Mouse (Mus musculus): ENCODE results near the gene Gps2.
"Not testable (repeated sequence)": the region's sequence is repeated elsewhere in the genome, so short reads cannot be mapped to it uniquely, and the experiment has no call there.

Gps2 gene

GRCm38 (mm10) chr11:69901993-69902392 lies 11.7 kb upstream of the Gps2 start:
- CTCF ChIA-PET = interaction anchor here in 3 of 4 experiments (0.6 to 1.6 kb wide), 8 partner anchors 15 to 50 kb away, joined by 3 to 6 read pairs (median 4); no protein-coding TSS in a partner anchor
- POLR2A ChIA-PET = interaction anchor here (0.8 to 19.9 kb wide), 52 partner anchors 9 to 311 kb away, joined by 3 to 353 read pairs (median 6); partner anchors contain the start of genes Eif5a (in 3 of the 4), Ctdnep1 (in 2 of the 4), Gps2 (in 2 of the 4) and Nlgn2 (in 2 of the 4)

GRCm38 (mm10) chr11:69902972-69903371 lies 10.7 kb upstream of the Gps2 start:
- ChIA-PET CTCF (interaction anchor here in 2 of 4 experiments (0.9 to 1.4 kb wide), 2 partner anchors 26 to 172 kb away, joined by 4 read pairs; no protein-coding TSS in a partner anchor), POLR2A (interaction anchor here in 3 of 4 experiments (0.6 to 19.9 kb wide), 18 partner anchors 8 to 148 kb away, joined by 3 to 353 read pairs (median 6); partner anchors contain the start of genes Eif5a (in 2 of the 3), Gps2 (in 2 of the 3), Ctdnep1 (in 1 of the 3) and Slc2a4 (in 1 of the 3))

- CTCF ChIA-PET = interaction anchor here in 3 of 4 experiments (0.6 to 1.4 kb wide), 3 partner anchors 17 to 215 kb away, joined by 4 to 6 read pairs (median 4); no protein-coding TSS in a partner anchor
These were observed 9.4 kb upstream of the Gps2 start for GRCm38 (mm10) chr11:69904311-69904710.

GRCm38 (mm10) chr11:69908645-69909044 lies 5.0 kb upstream of the Gps2 start:
- CTCF ChIA-PET = no interaction called here
- POLR2A ChIA-PET = interaction anchor here in 3 of 4 experiments (0.7 to 19.9 kb wide), 9 partner anchors 8 to 252 kb away, joined by 3 to 353 read pairs (median 4); partner anchors contain the start of genes 2810408A11Rik (in 1 of the 3), Eif5a (in 1 of the 3), Elp5 (in 1 of the 3) and Gps2 (in 1 of the 3)

More at GRCm38 (mm10) chr11:69904311-69904710, 9.4 kb upstream of the Gps2 start:
- POLR2A ChIA-PET = interaction anchor here in 3 of 4 experiments (1.0 to 19.9 kb wide), 8 partner anchors 11 to 67 kb away, joined by 3 to 353 read pairs (median 6); partner anchors contain the start of genes Eif5a (in 2 of the 3), Gps2 (in 2 of the 3), Nlgn2 (in 1 of the 3) and Tmem256 (in 1 of the 3)

GRCm38 (mm10) chr11:69909174-69909573 lies 4.5 kb upstream of the Gps2 start:
- ChIA-PET CTCF (interaction anchor here in 1 of 4 experiments (0.7 kb wide), 1 partner anchor 14 kb away, joined by 7 read pairs; no protein-coding TSS in a partner anchor), POLR2A (interaction anchor here in 3 of 4 experiments (0.7 to 19.9 kb wide), 9 partner anchors 9 to 253 kb away, joined by 3 to 353 read pairs (median 4); partner anchors contain the start of genes 2810408A11Rik (in 1 of the 3), Eif5a (in 1 of the 3), Elp5 (in 1 of the 3) and Gps2 (in 1 of the 3))

GRCm38 (mm10) chr11:69910177-69910576 lies 3.5 kb upstream of the Gps2 start:
- ChIA-PET CTCF (interaction anchor here in 1 of 4 experiments (0.9 to 1.2 kb wide), 2 partner anchors 10 to 33 kb away, joined by 3 to 6 read pairs; partner anchors contain the start of genes 2810408A11Rik and Neurl4), POLR2A (interaction anchor here in 2 of 4 experiments (0.6 to 19.9 kb wide), 8 partner anchors 9 to 86 kb away, joined by 3 to 353 read pairs (median 5); partner anchors contain the start of genes 2810408A11Rik (in 2 of the 2), Neurl4 (in 2 of the 2), Ctdnep1 (in 1 of the 2) and Eif5a (in 1 of the 2))

- ChIA-PET POLR2A (interaction anchor here (0.6 to 19.9 kb wide), 11 partner anchors 8 to 86 kb away, joined by 3 to 353 read pairs (median 4); partner anchors contain the start of genes 2810408A11Rik (in 3 of the 4), Neurl4 (in 3 of the 4), Eif5a (in 2 of the 4) and Acap1 (in 1 of the 4)), CTCF (interaction anchor here in 2 of 4 experiments (0.5 to 1.2 kb wide), 3 partner anchors 11 to 34 kb away, joined by 3 to 6 read pairs (median 4); partner anchors contain the start of genes 2810408A11Rik (in 1 of the 2) and Neurl4 (in 1 of the 2))
These were observed 2.7 kb upstream of the Gps2 start for GRCm38 (mm10) chr11:69910781-69911560.

- ChIA-PET POLR2A (interaction anchor here (0.6 to 19.9 kb wide), 8 partner anchors 8 to 92 kb away, joined by 3 to 353 read pairs (median 6); partner anchors contain the start of genes 2810408A11Rik (in 3 of the 4), Neurl4 (in 3 of the 4), Eif5a (in 2 of the 4) and Gps2 (in 1 of the 4)), CTCF (interaction anchor here in 1 of 4 experiments (0.5 to 0.6 kb wide), 2 partner anchors 28 to 39 kb away, joined by 4 to 8 read pairs; no protein-coding TSS in a partner anchor)
These were observed 2.0 kb upstream of the Gps2 start for GRCm38 (mm10) chr11:69911701-69912100.

GRCm38 (mm10) chr11:69912716-69913530 lies 765 bp upstream of the Gps2 start:
- POLR2A ChIA-PET = interaction anchor here in 2 of 4 experiments (0.7 to 19.9 kb wide), 17 partner anchors 6 to 366 kb away, joined by 3 to 353 read pairs (median 4); partner anchors contain the start of genes 2810408A11Rik (in 2 of the 2), Eif5a (in 2 of the 2), Neurl4 (in 2 of the 2) and Slc2a4 (in 2 of the 2)
- CTCF ChIA-PET = interaction anchor here in 1 of 4 experiments (0.6 kb wide), 1 partner anchor 88 kb away, joined by 3 read pairs; the partner anchor contains the start of gene Dvl2

GRCm38 (mm10) chr11:69914372-69914764 lies 680 bp downstream of the Gps2 start:
- CTCF ChIA-PET = interaction anchor here in 2 of 4 experiments (0.5 to 1.5 kb wide), 3 partner anchors 20 to 366 kb away, joined by 3 to 6 read pairs (median 3); partner anchors contain the start of gene Senp3 (in 1 of the 2)
- POLR2A ChIA-PET = interaction anchor here (0.6 to 19.9 kb wide), 50 partner anchors 5 to 518 kb away, joined by 3 to 353 read pairs (median 4); partner anchors contain the start of genes 2810408A11Rik (in 2 of the 4), Neurl4 (in 2 of the 4), Slc2a4 (in 2 of the 4) and Acadvl (in 1 of the 4)

- CTCF ChIA-PET = interaction anchor here in 2 of 4 experiments (0.6 to 1.5 kb wide), 4 partner anchors 15 to 233 kb away, joined by 3 to 6 read pairs (median 4); partner anchors contain the start of gene Senp3 (in 1 of the 2)
- POLR2A ChIA-PET = interaction anchor here (0.6 to 19.9 kb wide), 49 partner anchors 4 to 335 kb away, joined by 3 to 353 read pairs (median 4); partner anchors contain the start of genes 2810408A11Rik (in 2 of the 4), Neurl4 (in 2 of the 4), Acap1 (in 1 of the 4) and Cd68 (in 1 of the 4)
These were observed 1.3 kb downstream of the Gps2 start for GRCm38 (mm10) chr11:69914917-69915430.

- CTCF ChIA-PET = interaction anchor here in 2 of 4 experiments (0.6 to 1.5 kb wide), 4 partner anchors 16 to 196 kb away, joined by 3 to 6 read pairs (median 4); no protein-coding TSS in a partner anchor
- POLR2A ChIA-PET = interaction anchor here (0.6 to 19.9 kb wide), 34 partner anchors 3 to 376 kb away, joined by 3 to 353 read pairs (median 4); partner anchors contain the start of genes 2810408A11Rik (in 2 of the 4), Neurl4 (in 2 of the 4), Acap1 (in 1 of the 4) and Cd68 (in 1 of the 4)
These were observed 2.3 kb downstream of the Gps2 start for GRCm38 (mm10) chr11:69915667-69916627.

- CTCF ChIA-PET = not testable (repeated sequence)
- POLR2A ChIA-PET = interaction anchor here (0.6 to 19.9 kb wide), 14 partner anchors 3 to 263 kb away, joined by 3 to 353 read pairs (median 4); partner anchors contain the start of genes 2810408A11Rik (in 2 of the 4), Neurl4 (in 2 of the 4), Eif5a (in 1 of the 4) and Gabarap (in 1 of the 4)
These were observed 3.1 kb downstream of the Gps2 start for GRCm38 (mm10) chr11:69916652-69917378.

- POLR2A ChIA-PET = interaction anchor here in 3 of 4 experiments (0.5 to 14.2 kb wide), 7 partner anchors 11 to 608 kb away, joined by 3 to 353 read pairs (median 4); partner anchors contain the start of genes 2810408A11Rik (in 2 of the 3), Neurl4 (in 2 of the 3), Gabarap (in 1 of the 3) and Gps2 (in 1 of the 3)
These were observed 3.8 kb downstream of the Gps2 start for GRCm38 (mm10) chr11:69917379-69917948.

More at GRCm38 (mm10) chr11:69917379-69917948, 3.8 kb downstream of the Gps2 start:
- CTCF ChIA-PET = no interaction called here
